Mouse (Mus musculus): ENCODE measurements around the gene S100a3. TPM values are rescaled to one million over a fixed set of nuclear protein-coding genes. Genes with fewer than 3 reads are reported as not detected.

Gene S100a3
- polyA plus RNA-seq, 1 experiment = 4.7 TPM

- Histone ChIP-seq H3K36me3 (ENCODE audit: control insufficient read depth, insufficient read depth) (peaks cover 22% of the 10 kb centered on the region), H3K4me2 (ENCODE audit: low read depth) (no peak overlapping the region)
- TF ChIP-seq POLR2AphosphoS2 (IDR thresholded peaks at IDR 0.05; ENCODE audit: insufficient read length, low read depth) (no peak), MYOG (IDR thresholded peaks at IDR 0.05; ENCODE audit: control insufficient read depth in 1 of 3, insufficient read depth in 1 of 3, insufficient read length in 2 of 3, low read depth in 2 of 3) (no peak), MAX (IDR thresholded peaks at IDR 0.05; ENCODE audit: low read depth) (no peak), CEBPB (IDR thresholded peaks at IDR 0.05; ENCODE audit: insufficient read depth, poor library complexity, severe bottlenecking) (no peak), E2F4 (IDR thresholded peaks at IDR 0.05; ENCODE audit: insufficient read depth) (no peak), REST (IDR thresholded peaks at IDR 0.05; ENCODE audit: insufficient read depth, insufficient read length) (no peak), TCF12 (IDR thresholded peaks at IDR 0.05; ENCODE audit: insufficient read depth, poor library complexity, severe bottlenecking) (no peak), POLR2A (IDR thresholded peaks at IDR 0.05; ENCODE audit: insufficient read length, low read depth) (no peak), USF1 (IDR thresholded peaks at IDR 0.05; ENCODE audit: low read depth) (no peak), TCF3 (IDR thresholded peaks at IDR 0.05; ENCODE audit: insufficient read length, low read depth) (no peak), SRF (IDR thresholded peaks at IDR 0.05; ENCODE audit: control insufficient read depth, insufficient read length, low read depth) (no peak), MYOD1 (IDR thresholded peaks at IDR 0.05; ENCODE audit: control insufficient read depth in 1 of 3, insufficient read length in 2 of 3, low read depth in 2 of 3) (no peak)
Observed at GRCm38 (mm10) chr3:90621552-90621951, 61.2 kb downstream of the S100a3 start.

DNA sequence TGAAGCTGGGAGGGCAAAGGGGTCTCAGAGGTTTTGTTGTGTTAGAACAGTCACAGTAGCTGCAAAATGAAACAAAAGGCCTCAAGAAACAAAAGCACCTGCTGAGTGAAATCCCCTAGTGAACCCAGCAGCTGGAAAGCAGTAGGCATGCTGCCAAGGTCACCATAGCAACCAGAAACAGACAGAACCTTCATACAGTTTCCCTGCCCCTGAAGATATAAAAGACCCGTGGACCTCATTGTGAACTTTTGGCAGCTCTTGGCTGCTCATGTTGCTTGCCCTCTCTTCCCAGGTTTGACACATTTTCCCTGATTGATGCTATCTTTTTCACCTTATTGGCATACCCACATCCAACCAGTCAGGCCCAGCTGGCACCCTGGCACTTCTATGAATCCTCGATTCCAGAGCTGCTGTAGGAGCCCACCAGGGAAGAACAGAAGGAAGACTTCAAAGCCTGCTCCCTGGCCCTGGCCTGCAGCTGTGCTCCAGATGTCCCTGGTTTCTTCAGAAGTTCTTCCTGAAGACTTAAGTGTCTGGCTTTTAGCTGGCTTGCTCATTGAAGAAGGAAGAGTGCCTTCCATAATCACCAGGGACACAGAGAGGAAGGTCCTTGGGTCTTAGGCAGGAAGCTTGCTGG is 63.2 kb downstream of the S100a3 start:
- Histone ChIP-seq H3K4me3 (no peak overlapping the region), H3ac (ENCODE audit: control insufficient read depth, insufficient read length) (no peak overlapping the region), H3K36me3 (ENCODE audit: control insufficient read depth, insufficient read depth) (peaks cover 3% of the 10 kb centered on the region), H3K79me2 (ENCODE audit: control insufficient read depth, insufficient read depth) (no peaks in the 10 kb centered on the region), H3K27me3 (ENCODE audit: control insufficient read depth, insufficient read depth, insufficient read length) (no peaks in the 10 kb centered on the region), H3K4me2 (ENCODE audit: low read depth) (no peak overlapping the region)
- no peak for TF ChIP-seq REST (IDR thresholded peaks at IDR 0.05; ENCODE audit: insufficient read depth, insufficient read length)

More at GRCm38 (mm10) chr3:90621552-90621951, 61.2 kb downstream of the S100a3 start:
- H3K4me3 ChIP-seq = no peak overlapping the region
- no peaks in the 10 kb centered on the region for H3K79me2 ChIP-seq (ENCODE audit: control insufficient read depth, insufficient read depth)
- H3ac ChIP-seq (ENCODE audit: control insufficient read depth, insufficient read length) = no peak overlapping the region
- no peaks in the 10 kb centered on the region for H3K27me3 ChIP-seq (ENCODE audit: control insufficient read depth, insufficient read depth, insufficient read length)

GRCm38 (mm10) chr3:90625496-90625895 is 65.1 kb downstream of the S100a3 start:
- TF ChIP-seq SRF (IDR thresholded peaks at IDR 0.05; ENCODE audit: control insufficient read depth, insufficient read length, low read depth) (no peak), REST (IDR thresholded peaks at IDR 0.05; ENCODE audit: insufficient read depth, insufficient read length) (no peak), POLR2A (IDR thresholded peaks at IDR 0.05; ENCODE audit: insufficient read length, low read depth) (no peak), TCF3 (IDR thresholded peaks at IDR 0.05; ENCODE audit: insufficient read length, low read depth) (no peak), MAX (IDR thresholded peaks at IDR 0.05; ENCODE audit: low read depth) (no peak), MYOD1 (IDR thresholded peaks at IDR 0.05; ENCODE audit: control insufficient read depth in 1 of 3, insufficient read length in 2 of 3, low read depth in 2 of 3) (no peak), CEBPB (IDR thresholded peaks at IDR 0.05; ENCODE audit: insufficient read depth, poor library complexity, severe bottlenecking) (no peak), TCF12 (IDR thresholded peaks at IDR 0.05; ENCODE audit: insufficient read depth, poor library complexity, severe bottlenecking) (no peak), E2F4 (IDR thresholded peaks at IDR 0.05; ENCODE audit: insufficient read depth) (no peak), USF1 (IDR thresholded peaks at IDR 0.05; ENCODE audit: low read depth) (no peak), MYOG (IDR thresholded peaks at IDR 0.05; ENCODE audit: control insufficient read depth in 1 of 3, insufficient read depth in 1 of 3, insufficient read length in 2 of 3, low read depth in 2 of 3) (no peak), POLR2AphosphoS2 (IDR thresholded peaks at IDR 0.05; ENCODE audit: insufficient read length, low read depth) (no peak)
- Histone ChIP-seq H3K79me2 (ENCODE audit: control insufficient read depth, insufficient read depth) (no peaks in the 10 kb centered on the region), H3ac (ENCODE audit: control insufficient read depth, insufficient read length) (no peak overlapping the region), H3K4me2 (ENCODE audit: low read depth) (no peak overlapping the region), H3K36me3 (ENCODE audit: control insufficient read depth, insufficient read depth) (no peaks in the 10 kb centered on the region), H3K27me3 (ENCODE audit: control insufficient read depth, insufficient read depth, insufficient read length) (no peaks in the 10 kb centered on the region), H3K4me3 (no peak overlapping the region)

DNA sequence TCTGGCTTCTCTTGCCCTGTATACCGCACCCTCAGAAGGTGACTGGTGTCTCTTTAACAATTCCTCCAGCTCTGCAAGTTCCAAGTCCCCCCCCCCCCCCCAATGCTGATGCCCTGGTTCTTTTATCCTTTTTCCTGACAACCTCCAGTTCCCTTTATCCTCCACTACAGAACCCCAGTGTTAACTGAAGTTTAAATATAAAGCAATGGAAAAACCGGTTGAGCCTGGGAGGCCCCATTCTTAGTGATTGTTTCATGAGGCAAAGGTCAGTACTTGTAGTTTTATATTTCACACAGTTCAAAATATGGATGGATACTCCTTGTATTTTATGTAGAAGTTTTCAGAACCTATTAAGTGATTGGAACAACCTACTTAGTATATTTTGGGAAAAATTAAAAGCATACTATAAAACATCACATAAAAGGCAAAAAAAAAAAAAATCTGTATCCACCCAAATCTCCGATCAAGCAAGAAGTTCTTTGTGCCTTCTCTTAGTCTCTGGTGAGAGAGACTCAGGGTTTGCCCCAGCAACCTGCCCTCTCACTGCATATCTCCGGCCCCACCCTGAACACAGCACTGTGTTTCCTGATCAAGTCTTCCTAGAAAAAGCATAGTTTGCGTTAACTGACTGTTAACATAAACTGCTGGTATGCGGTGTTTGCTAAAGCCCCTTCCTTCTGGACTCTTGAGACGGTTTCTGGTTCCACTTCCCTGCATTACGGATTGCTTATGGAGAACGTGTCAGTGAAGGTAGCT is 66.1 kb downstream of the S100a3 start:
- H3K79me2 ChIP-seq (ENCODE audit: control insufficient read depth, insufficient read depth) = no peaks in the 10 kb centered on the region
- H3ac ChIP-seq (ENCODE audit: control insufficient read depth, insufficient read length) = no peak overlapping the region
- H3K27me3 ChIP-seq (ENCODE audit: control insufficient read depth, insufficient read depth, insufficient read length) = no peaks in the 10 kb centered on the region
- H3K4me2 ChIP-seq (ENCODE audit: low read depth) = no peak overlapping the region
- no peaks in the 10 kb centered on the region for H3K36me3 ChIP-seq (ENCODE audit: control insufficient read depth, insufficient read depth)
- no peak for TF ChIP-seq SRF (IDR thresholded peaks at IDR 0.05; ENCODE audit: control insufficient read depth, insufficient read length, low read depth)
- no peak for TF ChIP-seq MYOD1 (IDR thresholded peaks at IDR 0.05; ENCODE audit: control insufficient read depth in 1 of 3, insufficient read length in 2 of 3, low read depth in 2 of 3)
- no peak overlapping the region for H3K4me3 ChIP-seq

- H3K27me3 ChIP-seq (ENCODE audit: control insufficient read depth, insufficient read depth, insufficient read length) = no peaks in the 10 kb centered on the region
- no peak overlapping the region for H3ac ChIP-seq (ENCODE audit: control insufficient read depth, insufficient read length)
- TF ChIP-seq USF1 (IDR thresholded peaks at IDR 0.05; ENCODE audit: low read depth) (no peak), POLR2AphosphoS2 (IDR thresholded peaks at IDR 0.05; ENCODE audit: insufficient read length, low read depth) (no peak), TCF3 (IDR thresholded peaks at IDR 0.05; ENCODE audit: insufficient read length, low read depth) (no peak), MAX (IDR thresholded peaks at IDR 0.05; ENCODE audit: low read depth) (no peak), E2F4 (IDR thresholded peaks at IDR 0.05; ENCODE audit: insufficient read depth) (no peak), TCF12 (IDR thresholded peaks at IDR 0.05; ENCODE audit: insufficient read depth, poor library complexity, severe bottlenecking) (no peak), MYOG (IDR thresholded peaks at IDR 0.05; ENCODE audit: control insufficient read depth in 1 of 3, insufficient read depth in 1 of 3, insufficient read length in 2 of 3, low read depth in 2 of 3) (no peak), POLR2A (IDR thresholded peaks at IDR 0.05; ENCODE audit: insufficient read length, low read depth) (no peak), MYOD1 (IDR thresholded peaks at IDR 0.05; ENCODE audit: control insufficient read depth in 1 of 3, insufficient read length in 2 of 3, low read depth in 2 of 3) (no peak), SRF (IDR thresholded peaks at IDR 0.05; ENCODE audit: control insufficient read depth, insufficient read length, low read depth) (no peak), CEBPB (IDR thresholded peaks at IDR 0.05; ENCODE audit: insufficient read depth, poor library complexity, severe bottlenecking) (no peak), REST (IDR thresholded peaks at IDR 0.05; ENCODE audit: insufficient read depth, insufficient read length) (no peak)
- no peak overlapping the region for H3K4me2 ChIP-seq (ENCODE audit: low read depth)
- H3K36me3 ChIP-seq (ENCODE audit: control insufficient read depth, insufficient read depth) = no peaks in the 10 kb centered on the region
- H3K79me2 ChIP-seq (ENCODE audit: control insufficient read depth, insufficient read depth) = no peaks in the 10 kb centered on the region
- no peak overlapping the region for H3K4me3 ChIP-seq
Observed at GRCm38 (mm10) chr3:90627366-90627765, 67.0 kb downstream of the S100a3 start.
